Mouse (Mus musculus): Measurements from ENCODE around the gene Pxk.
A peak's percentile ranks its signal among the peaks of the same experiment; 100 is the strongest.

Pxk gene

DNA sequence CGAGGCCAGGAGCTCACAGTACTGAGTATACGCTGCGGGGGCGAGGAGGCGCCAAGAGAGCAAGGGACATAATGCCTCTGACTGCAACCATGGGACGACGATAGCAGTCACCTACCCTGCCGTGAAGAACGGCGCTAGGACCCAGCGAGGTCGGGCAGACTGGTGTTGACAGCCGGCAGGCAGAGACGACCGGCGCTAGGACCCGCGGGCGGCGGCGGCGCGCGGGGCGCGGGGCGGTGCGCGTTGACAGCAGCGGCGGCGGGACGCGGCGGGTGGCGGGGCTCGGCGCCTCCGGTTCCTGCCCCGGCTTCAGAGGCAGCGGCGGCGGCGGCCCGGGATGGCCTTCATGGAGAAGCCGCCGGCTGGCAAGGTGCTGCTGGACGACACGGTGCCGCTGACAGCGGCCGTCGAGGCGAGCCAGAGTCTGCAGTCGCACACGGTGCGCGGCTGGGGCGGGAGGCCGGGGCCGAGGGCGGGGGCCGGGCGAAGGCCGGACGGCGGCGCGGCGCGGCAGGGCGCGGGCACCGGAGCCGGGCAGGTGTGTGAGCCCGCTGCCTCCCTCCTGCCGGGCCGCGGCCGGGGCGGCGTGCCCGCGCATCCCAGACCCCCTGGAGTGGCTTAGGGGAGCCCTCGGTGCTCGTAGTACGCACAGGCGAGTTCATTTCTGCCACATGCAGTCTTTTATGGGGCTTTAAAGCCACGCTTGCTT lies at the start of gene Pxk:
Gene Pxk (plus strand): TSS at position 234 of the 709 bp plus-strand sequence.
- DNase-seq (ENCODE audit: low spot score), result peak; percentile 95

GRCm38 (mm10) chr14:8049334-8049733 lies 48.7 kb upstream of the Pxk start:
- DNase-seq (ENCODE audit: low spot score), result peak; percentile 18

- peak; percentile 15 for DNase-seq (ENCODE audit: low spot score)
Observed at GRCm38 (mm10) chr14:8051869-8052268, 46.1 kb upstream of the Pxk start.

GRCm38 (mm10) chr14:8052661-8053060 lies 45.4 kb upstream of the Pxk start:
- peak; percentile 19 for DNase-seq (ENCODE audit: low spot score)

DNA sequence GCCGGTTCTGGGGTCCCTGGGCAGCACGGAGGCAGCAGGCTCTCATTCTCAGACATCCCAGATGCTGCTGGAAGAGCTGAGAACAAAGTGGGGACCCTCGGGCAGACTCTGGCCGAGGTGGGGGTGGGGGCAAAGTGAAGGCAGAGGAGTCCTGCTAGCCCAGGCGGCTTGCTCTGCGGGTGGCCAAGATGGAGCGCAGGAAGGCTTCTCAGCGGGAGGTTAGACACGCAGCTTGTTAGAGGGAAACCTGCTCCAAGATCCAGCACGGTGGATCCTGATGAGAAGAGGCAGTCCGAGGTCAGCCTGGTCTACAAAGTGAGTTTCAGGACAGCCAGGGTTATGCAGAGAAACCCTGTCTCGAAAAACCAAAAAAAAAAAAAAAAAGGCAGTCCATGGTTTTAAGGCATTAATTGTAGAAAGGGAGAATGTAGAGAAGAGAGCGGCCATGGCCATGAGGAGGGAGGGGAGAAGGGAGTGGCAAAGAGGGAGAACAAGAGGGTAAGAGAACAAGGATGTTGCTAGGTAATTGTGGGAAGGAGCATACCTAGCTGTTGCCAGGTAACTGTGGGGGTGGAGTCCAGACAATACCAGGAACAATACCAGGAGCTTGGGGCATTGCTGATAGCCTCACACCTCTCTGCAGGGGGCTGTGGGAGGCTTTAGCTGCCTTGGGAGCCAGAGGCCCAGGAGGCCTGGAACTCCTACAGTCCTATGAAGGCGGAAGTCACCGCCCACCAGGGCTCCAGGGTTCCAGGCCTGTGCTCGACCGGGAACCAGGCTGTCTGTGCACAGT lies 43.5 kb upstream of the Pxk start:
- DNase-seq (ENCODE audit: low spot score), result peak; percentile 40

GRCm38 (mm10) chr14:8056076-8056475 lies 41.9 kb upstream of the Pxk start:
- DNase-seq (ENCODE audit: low spot score), result peak; percentile 19

GRCm38 (mm10) chr14:8059938-8060337 lies 38.1 kb upstream of the Pxk start:
- no peak for DNase-seq (ENCODE audit: low spot score)

- peak; percentile 41 for DNase-seq (ENCODE audit: low spot score)
Observed at GRCm38 (mm10) chr14:8062076-8062475, 35.9 kb upstream of the Pxk start.

DNA sequence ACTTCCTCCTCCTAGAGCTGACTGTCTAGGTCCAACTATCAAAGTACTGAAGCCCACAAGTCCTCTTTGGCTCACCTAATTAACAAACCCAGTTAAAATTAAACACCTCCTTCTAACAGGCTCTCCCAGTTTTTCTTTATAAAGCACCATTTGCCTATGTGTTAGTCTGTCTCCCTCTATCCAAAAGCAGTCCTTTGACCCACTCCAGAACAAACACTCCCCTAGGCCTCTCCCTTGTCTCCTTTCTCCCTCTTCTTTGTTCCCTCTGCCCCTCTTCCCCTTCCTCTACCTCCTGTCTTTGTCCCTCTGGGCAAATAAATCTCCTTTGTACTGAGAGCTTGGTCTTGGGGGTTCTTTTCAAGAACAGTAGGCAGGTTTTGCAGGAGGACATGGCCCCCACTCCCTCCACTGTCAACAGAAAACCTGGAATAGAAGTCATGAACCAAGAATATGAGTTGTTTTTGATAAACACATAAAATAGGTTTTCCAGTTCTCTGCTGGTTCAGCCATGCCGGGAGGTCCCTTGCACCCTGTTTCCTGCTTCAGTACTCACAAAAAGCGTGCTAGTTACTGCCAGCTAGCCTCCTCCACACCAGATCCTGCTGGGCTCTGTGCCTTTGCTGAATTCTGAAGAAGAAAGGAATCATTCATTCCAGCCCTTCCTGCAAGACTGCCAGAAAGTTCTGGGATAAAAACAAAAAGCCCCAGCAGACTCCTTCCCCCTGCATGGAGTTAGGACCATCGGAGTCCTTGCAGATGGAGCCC lies 35.3 kb upstream of the Pxk start:
- DNase-seq (ENCODE audit: low spot score), result peak; percentile 41

- peak; percentile 37 for DNase-seq (ENCODE audit: low spot score)
Observed at GRCm38 (mm10) chr14:8063835-8064785, 33.9 kb upstream of the Pxk start.

- peak; percentile 98 for DNase-seq (ENCODE audit: low spot score)
Observed at GRCm38 (mm10) chr14:8080165-8080679, 17.8 kb upstream of the Pxk start, which contains the start of gene Rpp14. Rpp14 (plus strand) TSS chr14:8080367.

DNA sequence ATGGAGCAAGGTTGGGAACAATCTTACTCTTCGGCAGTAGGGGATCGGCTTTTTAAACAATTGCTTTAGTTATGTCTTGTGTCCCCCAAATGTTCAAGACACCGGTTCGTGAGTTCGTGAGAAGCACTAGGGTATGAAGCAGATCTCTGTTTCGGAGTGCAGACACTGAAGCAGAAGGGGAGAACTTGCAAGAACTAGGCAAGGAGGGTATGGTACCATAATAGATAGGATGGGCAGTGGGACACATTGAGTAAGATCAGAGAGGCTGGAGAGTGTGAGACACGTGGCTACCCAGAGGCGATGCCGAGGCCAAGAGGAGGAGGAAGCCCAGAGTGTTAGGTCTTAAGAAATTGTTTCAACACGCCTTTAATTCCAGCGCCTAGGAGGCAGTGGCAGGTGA lies 17.3 kb upstream of the Pxk start:
- DNase-seq (ENCODE audit: low spot score), result peak; percentile 48

DNA sequence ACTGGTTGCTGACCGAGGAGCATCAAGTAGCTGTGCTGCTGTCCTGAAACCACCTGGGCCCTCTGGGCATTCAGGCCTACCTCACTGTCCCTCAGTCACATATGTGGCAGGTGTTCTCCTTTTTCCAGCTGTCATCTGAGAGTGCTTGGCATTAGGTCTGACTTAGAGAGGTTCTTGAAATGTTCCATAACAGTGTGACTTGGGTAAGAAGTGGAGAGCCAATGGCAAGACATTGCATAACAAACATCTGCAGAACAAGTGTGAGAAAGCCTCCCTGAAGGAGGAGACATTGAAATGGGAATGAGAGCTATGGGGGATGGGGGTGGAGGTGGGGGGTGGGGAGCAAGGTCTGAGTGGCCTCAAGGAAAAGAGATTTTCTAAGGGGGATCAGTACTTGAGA lies 15.1 kb upstream of the Pxk start:
- DNase-seq (ENCODE audit: low spot score), result no peak

DNA sequence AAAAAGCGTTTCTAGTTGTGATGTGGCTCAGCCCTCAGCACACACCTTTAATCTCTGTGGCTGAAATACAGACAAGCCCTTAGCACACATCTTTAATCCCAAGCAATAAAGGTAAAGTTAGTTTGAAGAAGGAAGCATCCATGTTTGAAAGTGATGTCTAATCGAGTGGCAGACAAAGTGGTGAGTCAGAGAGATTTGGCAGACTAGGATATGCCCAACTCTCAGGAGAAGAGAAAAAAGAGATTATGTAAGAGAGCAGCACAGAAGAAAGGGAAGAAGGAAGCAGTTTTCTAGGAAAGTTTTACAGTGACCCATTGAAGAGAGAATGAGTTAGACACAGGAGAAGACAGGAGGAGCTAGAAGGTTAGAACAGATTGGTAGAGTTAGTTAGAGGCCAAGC lies 9.0 kb upstream of the Pxk start:
- no peak for DNase-seq (ENCODE audit: low spot score)

- DNase-seq (ENCODE audit: low spot score), result no peak
Observed at GRCm38 (mm10) chr14:8092573-8092972, 5.4 kb upstream of the Pxk start.

GRCm38 (mm10) chr14:8093427-8093826 lies 4.6 kb upstream of the Pxk start:
- DNase-seq (ENCODE audit: low spot score), result no peak

GRCm38 (mm10) chr14:8094931-8095561 lies 3.0 kb upstream of the Pxk start:
- no peak for DNase-seq (ENCODE audit: low spot score)

GRCm38 (mm10) chr14:8095562-8095950 lies 2.5 kb upstream of the Pxk start:
- DNase-seq (ENCODE audit: low spot score), result peak; percentile 42

DNA sequence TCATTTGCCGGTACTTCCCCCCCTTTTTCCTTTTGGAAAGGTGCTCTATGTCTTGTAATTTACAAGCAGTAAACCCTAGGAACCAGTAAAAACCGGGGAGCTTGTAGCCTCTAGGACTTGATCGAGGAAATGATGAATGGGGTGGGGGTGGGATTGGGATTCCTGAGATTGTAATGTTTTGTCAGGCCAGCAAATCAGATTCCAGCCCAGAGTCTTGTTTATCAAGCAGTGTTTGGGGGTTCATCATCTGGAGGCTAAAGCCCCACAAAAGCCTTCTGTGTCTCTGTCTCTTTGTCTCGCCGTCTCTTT lies 630 bp downstream of the Pxk start:
- no peak for DNase-seq (ENCODE audit: low spot score)

DNA sequence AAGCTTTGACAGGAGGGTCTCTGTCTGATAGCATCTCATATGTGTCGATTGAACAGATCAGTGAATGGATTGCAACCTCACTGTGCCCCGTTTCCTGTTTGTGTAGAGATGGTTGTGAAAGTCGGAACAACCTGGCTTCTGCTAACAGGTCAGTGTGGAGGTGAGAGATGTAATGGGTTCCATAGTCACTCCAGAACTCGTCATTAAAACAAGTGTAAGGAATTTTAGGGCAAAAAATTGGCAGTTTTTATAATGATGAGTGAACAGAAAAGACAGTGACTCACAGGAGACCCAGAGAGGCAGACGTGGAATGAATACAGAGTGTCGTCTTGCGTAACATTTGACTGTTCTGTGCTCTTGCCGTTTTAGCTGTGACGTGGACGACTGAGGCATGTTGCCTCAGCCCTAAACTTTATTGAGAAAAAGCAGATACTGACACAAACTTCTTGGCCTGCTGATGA lies 1.6 kb downstream of the Pxk start:
- DNase-seq (ENCODE audit: low spot score), result no peak

DNA sequence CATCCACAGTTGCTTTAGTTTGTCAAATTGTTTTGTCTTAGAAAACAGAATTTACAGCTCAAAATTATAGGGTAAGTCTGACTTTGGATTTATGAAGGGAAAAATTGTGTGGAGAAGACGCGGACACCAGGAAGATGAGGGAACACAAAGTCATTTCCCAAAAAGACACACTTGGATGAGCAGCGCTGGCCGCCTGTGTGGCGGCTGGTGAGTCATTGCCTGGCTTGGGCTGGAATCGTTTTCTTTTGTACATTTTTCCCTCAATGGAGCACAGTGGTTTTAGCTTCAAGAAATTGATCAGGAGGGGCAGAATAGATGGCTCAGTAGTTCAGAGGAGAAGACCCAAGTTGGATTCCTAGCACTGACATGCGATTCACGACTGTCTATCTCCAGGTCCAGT lies 3.9 kb downstream of the Pxk start:
- no peak for DNase-seq (ENCODE audit: low spot score)

Data from testis, postnatal 10 days (tissue).